In the genomic region with DNA sequence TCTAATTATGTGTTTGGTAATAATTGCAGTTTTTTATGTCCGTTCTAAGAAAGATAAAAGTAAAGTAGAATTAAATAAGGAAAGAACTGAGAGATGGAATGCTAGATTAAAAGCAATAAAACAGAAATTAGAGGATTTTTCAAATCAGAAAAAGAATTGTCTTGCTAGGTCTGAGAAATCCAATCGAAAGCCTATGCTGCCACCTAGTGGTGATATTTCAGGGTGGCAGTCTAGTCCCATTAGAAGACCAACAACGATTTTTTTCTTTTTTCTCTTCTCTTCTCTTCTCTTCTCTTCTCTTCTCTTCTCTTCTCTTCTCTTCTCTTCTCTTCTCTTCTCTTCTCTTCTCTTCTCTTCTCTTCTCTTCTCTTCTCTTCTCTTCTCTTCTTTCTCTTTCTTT, we compare ENCODE assay signal across 8 mouse cellular contexts. TPM values are rescaled to one million over a fixed set of nuclear protein-coding genes. Genes with fewer than 3 reads are reported as not detected.
DNase-seq lines count a peak whose midpoint lies in the region; ATAC-seq and TF ChIP-seq lines count a peak whose summit lies in the region.
"Not testable (repeated sequence)": the region's sequence is repeated elsewhere in the genome, so short reads cannot be mapped to it uniquely, and the experiment has no call there.

No protein-coding gene starts in this region.

- not testable (repeated sequence) for H3K4me1 ChIP-seq in cortical plate, adult 2 months (ENCODE audit: control insufficient read depth, insufficient read depth, low read length); stomach, postnatal 0 days (replicated peaks; ENCODE audit: control insufficient read depth, insufficient read depth)

- WGBS in stomach, postnatal 0 days = 4% methylated on average over 3 of the region's 3 CpGs

- H3K36me3 ChIP-seq in stomach, postnatal 0 days (ENCODE audit: control insufficient read depth, insufficient read depth, low read length) = not testable (repeated sequence)

- peak; percentile 60 for TF ChIP-seq CTCF in cortical plate, adult 2 months (IDR thresholded peaks at IDR 0.05; ENCODE audit: extremely low read depth, insufficient read depth, low read length)
- TF ChIP-seq CTCF in stomach, postnatal 0 days (IDR thresholded peaks at IDR 0.05; ENCODE audit: low read depth) = peak; percentile 80

- H3K4me3 ChIP-seq in cortical plate, adult 2 months (ENCODE audit: insufficient read depth, low read length); stomach, postnatal 0 days (ENCODE audit: low read depth, low read length): not testable (repeated sequence)

- not testable (repeated sequence) for H3K27ac ChIP-seq in cortical plate, adult 2 months (ENCODE audit: insufficient read depth, low read length); stomach, postnatal 0 days (replicated peaks)

- peak; percentile 72 for DNase-seq in A20 (ENCODE audit: low read depth, low spot score)
- peak; percentile 87 for DNase-seq in adrenal gland, postnatal 10 days
- peak; percentile 55 to 65 for DNase-seq in gastrocnemius, adult 8-10 months (ENCODE audit: low spot score in 2 of 2)
- peak; percentile 38 to 83 for DNase-seq in kidney, adult 8-10 months
- peak; percentile 83 for DNase-seq in left cerebral cortex, postnatal 4 days
- peak; percentile 68 to 83 for DNase-seq in natural killer cell, adult 2 months (ENCODE audit: low spot score in 2 of 2)
- DNase-seq in stomach, postnatal 0 days (ENCODE audit: low spot score) = peak; percentile 79

- not testable (repeated sequence) for H3K9ac ChIP-seq in stomach, postnatal 0 days (ENCODE audit: low read length)

- TF ChIP-seq POLR2A in cortical plate, adult 2 months (IDR thresholded peaks at IDR 0.05; ENCODE audit: extremely low read depth, insufficient read depth, low read length) = not testable (repeated sequence)

- H3K9me3 ChIP-seq in stomach, postnatal 0 days (ENCODE audit: control insufficient read depth, low read length) = not testable (repeated sequence)

- TF ChIP-seq EP300 in stomach, postnatal 0 days (optimal IDR thresholded peaks at IDR 0.05) = not testable (repeated sequence)

- H3K4me2 ChIP-seq in stomach, postnatal 0 days (replicated peaks; ENCODE audit: low read depth) = not testable (repeated sequence)

- not testable (repeated sequence) for ATAC-seq in stomach, postnatal 0 days (ENCODE audit: low FRiP score, low TSS enrichment)

- not testable (repeated sequence) for H3K27me3 ChIP-seq in stomach, postnatal 0 days (ENCODE audit: control insufficient read depth, insufficient read depth, low read length)

- intact Hi-C loops in left cerebral cortex, postnatal 4 days (cut with DNase I) = loop anchor here (10.0 kb wide), 2 partner anchors 94 to 364 kb away; no protein-coding TSS in a partner anchor

RNA-seq across cellular contexts. Expression of gene Gabrr1, which starts 13.2 kb away (rescaled TPM):
- under 1 TPM in 1 of 2 experiments, not detected in 1; 0.15 TPM for total RNA-seq in adrenal gland, postnatal 10 days (2021)
- polyA plus RNA-seq in cortical plate, adult 2 months (2012; rRNA removed) = 0.06 and 0.08 TPM in 2 replicates
- under 1 TPM in 3 of 4 experiments, not detected in 1; 0.13 to 0.31 (median 0.20) TPM for total RNA-seq in gastrocnemius, adult 8-10 months (2022)
- under 1 TPM in 1 of 2 experiments, not detected in 1; 0.16 TPM for total RNA-seq in left cerebral cortex, postnatal 4 days (2021)
- not detected in 2 replicates for polyA plus RNA-seq in stomach, postnatal 0 days (2015; fragmentation: Nextera tagmentation; extraction: Ambion mirVana)

RNA-seq across cellular contexts. Expression of gene Gabrr2, which starts 56.3 kb away (rescaled TPM):
- total RNA-seq in adrenal gland, postnatal 10 days (2021) = under 1 TPM; 0.39 to 0.45 TPM
- polyA plus RNA-seq in cortical plate, adult 2 months (2012; rRNA removed) = 0.96 and 1.6 TPM in 2 replicates
- 1 to 10 TPM; 1.4 to 2.2 (median 1.9) TPM for total RNA-seq in gastrocnemius, adult 8-10 months (2022)
- under 1 TPM in 1 of 2 experiments, not detected in 1; 0.50 TPM for total RNA-seq in left cerebral cortex, postnatal 4 days (2021)
- 0.05 and 0.12 TPM in 2 replicates for polyA plus RNA-seq in stomach, postnatal 0 days (2015; fragmentation: Nextera tagmentation; extraction: Ambion mirVana)
